Mouse (Mus musculus) kidney, postnatal 4 days (tissue): ENCODE measurements at regions not wholly inside any gene's neighbourhood (a gene's known extent, or its start where the extent isn't known, plus 50 kb on each side); places are given as distances from the start of the nearest gene placed in this dataset.

Experiments used
- DNase-seq, 2 experiments: peaks; one replicate each; pipeline ENCODE4 v3.0.0; 2021; ENCODE audit warnings: mixed read lengths in 2 of 2

DNA sequence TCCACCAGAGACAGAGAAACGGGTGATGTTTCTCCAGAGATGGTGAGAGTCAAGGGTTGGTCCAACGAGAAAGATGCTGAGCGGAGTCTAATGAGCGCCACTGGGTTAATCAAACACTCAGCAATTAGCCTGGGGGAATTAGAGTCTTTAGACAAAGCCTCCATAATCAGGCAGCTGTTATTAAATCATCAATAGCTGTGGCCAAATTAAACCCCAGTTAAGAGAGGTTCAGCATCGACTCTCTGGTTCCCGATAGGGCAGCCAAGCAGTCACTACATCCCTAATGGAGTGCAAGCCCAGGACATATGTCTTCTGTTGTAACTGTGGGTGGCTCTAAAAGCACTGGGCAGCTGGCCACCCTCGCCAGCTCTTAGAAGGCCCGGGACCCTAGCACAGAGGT, 216.9 kb downstream of the Cryba4 start:
- DNase-seq, result no peak

DNA sequence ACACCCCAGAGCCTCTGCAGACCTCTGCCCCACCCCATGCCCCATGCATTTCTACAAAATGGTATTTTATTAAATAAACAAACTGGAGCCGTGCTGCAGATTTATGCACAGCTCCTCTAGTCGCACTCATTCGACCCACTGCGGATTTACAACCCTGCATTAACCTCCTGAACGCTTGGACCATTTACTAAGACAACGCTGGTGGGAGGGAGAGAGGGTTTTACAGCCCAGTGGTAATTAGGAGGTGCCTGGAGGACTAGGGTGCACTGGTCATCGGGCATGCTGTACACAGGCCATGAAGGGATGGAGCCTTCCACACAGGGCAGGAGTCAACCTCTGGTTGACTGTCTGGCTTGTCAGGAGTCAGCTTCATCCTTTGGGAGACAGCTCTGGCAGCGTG, 215.2 kb downstream of the Cryba4 start:
- DNase-seq, result peak in 1 of 2 experiments; percentile 10

DNA sequence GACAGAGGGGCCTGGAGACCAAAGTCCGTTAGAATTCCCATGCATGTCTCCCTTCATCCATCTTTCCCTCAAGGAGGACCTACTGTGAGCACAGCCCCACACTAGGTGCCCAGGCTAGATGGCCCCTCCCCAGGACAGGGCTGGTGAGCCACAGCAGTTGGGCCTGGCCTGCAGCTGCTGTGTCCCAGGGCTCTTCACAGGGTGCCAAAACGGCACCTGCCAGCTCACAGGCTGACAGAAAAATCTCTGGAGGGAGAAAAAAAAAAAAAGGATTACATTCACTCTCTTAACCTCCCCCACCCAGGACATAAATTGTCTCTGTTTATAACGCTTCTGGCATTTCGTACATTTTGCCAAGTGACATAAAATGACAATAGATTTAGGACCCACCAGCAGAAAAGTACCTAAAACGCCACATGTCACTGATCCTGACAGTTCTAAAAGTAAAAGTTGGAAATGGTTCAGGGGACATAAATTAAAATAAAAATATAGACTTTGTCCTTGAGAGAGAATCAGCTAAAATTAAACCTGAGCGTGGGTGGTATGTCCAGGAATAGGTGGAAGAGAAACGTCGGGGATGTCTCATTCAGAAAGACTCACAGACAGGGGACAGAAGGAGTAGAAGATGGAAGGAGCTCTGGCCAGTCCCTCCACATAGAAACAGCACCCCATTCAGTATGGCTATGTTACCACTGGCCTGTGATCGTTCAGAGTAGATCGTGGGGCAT, 212.5 kb downstream of the Cryba4 start:
- DNase-seq, result no peak

DNA sequence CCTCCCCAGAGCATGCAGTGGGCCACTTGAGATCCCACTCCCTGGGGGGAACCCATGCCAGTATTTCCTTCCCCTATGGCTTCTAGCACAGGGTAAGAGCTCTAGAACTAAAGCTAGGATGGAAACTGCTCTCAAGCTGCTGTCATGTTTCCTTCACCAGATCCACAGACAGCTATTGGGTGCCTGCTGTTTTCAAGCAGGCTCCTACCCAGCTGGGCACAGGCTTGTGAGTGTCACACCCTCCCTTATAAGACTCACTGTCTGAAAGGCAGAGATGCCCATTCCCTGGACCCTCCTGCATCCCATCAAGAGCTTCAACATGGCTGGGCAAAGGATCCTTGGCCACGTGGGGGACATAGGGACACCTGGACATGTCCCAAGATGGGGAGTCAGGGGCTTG, 211.6 kb downstream of the Cryba4 start:
- no peak for DNase-seq

DNA sequence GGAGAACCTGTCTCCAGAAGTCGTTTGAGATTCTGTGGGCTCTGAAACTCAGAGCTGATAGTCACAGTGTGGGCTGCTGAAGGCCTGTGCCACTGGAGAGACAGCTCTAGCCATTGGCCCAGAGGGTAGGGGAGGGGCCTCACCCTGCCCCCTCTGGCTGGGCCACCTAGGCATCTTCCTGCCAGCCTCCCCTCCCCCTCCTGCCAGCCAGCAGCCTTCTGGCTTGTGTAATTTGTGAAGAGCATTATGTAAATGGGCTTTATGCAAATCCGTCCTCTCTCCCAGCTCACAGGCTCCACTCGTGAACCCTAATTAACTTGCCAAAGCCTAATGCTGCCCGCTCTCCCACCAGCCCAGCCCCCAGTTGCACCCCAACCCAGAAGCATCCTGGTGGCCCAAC, 211.0 kb downstream of the Cryba4 start:
- DNase-seq, result no peak

DNA sequence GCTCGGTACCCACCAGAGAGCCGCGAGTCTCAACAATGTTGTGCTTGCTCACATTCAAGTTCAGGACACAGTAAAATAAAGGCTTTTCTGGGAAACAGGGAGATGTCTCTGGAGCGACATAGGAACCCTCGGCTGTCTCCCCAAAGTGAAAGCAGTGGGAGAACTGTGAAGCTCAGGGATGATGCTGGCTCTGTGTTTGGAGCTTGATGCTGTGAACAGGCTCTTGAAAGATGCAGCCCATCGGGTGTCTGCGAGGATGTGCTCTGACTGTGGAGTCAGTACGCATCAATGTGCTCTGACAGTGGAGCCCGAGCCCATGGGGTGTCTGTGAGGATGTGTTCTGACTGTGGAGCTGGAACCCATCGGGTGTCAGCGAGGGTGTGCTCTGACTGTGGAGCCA, 210.1 kb downstream of the Cryba4 start:
- DNase-seq, result no peak

DNA sequence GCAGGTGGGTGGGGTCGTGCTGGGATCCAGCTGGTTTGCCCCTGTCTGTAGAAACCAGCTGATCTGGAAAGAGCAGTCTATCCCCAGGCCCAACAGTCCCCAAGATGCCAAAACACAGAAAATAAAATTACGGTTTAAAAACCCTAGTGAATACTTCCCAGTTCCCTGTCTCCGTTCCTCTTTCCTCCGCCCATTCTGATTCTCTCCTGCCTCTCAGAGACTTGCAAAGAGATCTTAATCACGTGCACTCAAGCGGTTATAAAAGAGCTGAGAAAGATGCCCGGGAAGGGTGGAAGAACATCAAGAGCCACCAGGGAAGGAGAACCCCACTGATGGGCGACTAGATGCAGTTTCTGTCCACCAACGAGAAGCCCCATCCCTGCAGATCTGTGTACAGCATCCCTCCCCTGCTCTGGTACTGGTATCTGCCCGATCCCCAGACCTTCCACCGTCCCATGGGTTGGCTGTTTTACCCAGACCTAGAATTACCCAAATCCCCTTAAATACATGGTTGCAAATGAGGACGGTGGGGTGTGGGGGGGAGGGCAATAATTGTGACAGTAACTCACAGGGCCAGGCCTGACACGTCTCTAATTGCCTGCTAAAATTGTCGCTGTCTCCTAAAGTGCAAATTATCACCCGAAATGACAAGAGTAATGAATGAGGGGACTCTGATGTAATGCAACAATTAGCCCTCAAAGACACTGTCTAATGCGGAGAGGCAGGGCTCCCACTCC, 202.1 kb downstream of the Cryba4 start:
- no peak for DNase-seq

DNA sequence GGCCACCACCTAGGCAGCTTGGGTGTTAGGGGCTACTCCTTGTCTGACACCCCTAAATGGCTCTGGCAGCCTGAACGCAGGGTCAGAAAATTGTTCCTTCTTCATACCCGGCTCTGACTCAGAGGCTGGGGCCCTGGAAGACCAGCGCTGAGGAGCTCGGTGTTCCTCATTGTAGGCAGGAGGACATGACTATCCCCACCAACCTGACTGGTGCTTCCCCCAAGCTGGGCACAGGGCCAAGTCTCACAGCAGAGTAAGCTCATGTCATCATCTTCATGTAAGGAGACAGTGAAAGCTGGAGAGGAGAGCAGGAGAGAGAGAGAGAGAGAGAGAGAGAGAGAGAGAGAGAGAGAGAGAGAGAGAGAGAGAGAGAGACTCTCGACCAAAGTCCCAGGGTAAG, 201.4 kb downstream of the Cryba4 start:
- peak; percentile 20 to 32 for DNase-seq

DNA sequence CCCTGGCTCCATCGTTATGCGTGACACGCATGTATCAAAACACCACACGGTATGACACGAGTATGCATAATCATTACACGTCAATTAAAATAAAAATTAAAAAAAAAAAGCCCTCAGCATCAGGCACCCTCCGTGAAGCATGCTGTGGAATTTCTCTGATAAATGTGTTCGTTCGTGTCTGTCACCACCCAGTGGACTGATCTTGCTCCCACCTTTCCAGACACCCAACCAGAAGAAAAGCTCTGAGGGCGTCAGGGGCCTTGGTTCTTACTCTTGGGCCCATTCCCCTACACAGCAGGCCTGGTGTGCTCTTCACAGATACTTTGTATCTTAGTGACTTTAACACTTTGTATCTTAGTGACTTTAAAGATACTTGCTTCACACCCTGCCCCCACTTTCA, 200.5 kb downstream of the Cryba4 start:
- no peak for DNase-seq

DNA sequence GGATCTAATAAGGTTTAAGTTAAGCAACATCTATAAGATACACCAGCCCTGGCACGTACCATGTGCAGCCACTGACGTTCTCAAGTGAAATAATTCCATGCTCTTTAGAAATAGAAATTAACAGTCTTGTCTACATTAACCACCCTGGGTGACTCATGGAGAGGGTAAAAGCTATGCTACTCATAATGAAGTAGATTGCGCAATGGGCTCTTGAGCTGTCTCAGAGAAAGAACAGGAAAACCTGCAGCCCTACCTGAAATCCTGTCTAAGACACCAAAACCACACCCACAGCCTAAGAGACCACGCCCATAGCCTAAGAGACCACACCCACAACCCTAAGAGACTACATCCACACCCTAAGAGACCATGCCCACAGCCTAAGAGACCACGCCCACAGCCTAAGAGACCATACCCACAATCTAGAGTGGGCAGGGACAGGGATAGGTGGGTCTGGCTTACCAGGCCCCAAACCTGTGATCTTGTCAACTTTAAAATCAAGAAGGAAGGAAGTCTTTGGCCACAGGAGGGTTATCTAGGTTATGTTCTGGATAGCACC, 198.6 kb downstream of the Cryba4 start:
- no peak for DNase-seq

DNA sequence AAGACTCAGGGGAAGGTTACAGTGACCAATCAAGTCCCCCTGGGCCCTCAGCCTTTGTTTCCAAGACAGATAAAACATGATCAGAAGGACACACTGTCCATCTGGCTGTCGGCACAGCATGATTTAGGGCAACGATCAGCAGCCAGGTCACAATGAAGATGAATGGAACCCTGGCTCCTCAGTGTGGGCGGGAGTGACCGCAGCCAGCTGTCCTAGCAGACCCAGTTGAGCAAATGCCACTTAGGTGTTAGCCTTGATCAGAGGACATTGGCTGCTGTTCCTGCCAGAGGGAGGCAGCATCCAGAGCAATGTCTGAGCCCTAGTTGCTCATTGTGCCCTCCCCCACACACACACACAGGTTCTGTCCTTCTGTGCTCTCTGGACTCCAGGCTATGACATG, 197.3 kb downstream of the Cryba4 start:
- DNase-seq, result no peak

DNA sequence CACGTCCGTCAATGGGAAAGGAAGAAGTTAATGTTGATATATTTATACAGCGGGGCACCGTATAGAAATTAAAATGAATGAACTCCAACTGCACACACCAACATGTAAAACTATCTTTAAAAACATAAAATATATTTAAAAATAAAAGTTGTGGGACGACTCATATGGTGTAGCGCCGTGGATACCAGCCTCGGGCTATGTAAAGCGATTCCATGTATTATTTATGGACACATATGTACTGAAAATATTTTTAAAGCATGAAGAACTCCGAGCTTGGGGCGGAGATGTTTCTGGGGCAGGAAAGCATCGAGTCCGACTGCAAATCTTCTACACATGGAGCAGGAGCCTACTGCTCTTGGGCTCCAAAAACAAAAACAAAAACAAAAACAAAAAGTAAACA, 182.4 kb downstream of the Cryba4 start:
- no peak for DNase-seq

DNA sequence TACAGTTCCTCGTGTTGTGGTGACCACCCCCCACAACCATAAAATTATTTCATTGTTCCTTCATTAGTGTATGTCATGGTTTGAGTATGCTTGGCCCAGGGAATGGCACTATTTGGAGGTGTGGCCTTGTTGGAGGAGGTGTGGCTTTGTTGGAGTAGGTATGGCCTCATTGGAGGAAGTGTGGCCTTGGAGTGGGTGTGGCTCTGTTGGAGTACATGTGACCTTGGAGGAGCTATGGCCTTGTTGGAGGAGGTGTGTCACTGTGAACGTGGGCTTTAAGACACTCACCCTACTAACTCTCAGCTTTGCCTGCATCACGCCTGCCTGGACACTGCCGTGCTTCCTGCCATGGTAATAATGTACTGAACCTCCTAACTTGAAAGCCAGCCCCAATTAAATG, 179.9 kb downstream of the Cryba4 start:
- DNase-seq, result no peak

DNA sequence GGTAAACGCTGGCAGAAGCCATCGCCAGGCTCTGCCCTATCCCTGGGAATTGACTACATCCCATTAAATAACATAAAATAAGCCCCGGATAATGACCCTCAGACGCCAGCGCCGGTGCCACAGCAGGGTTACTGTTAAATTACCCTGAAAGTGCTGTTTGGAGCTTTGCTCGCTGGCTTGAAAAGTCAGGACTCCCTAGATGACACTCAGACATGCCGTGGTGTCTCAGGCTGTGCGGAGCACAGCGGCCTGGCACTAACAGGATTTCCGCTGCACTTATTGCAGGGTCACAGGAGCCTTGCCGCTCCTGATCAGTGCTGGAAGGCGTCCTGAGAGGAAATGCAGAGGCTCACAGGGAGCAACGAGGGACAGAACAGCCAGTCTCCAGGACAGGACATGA, 175.2 kb downstream of the Cryba4 start:
- peak in 1 of 2 experiments; percentile 25 for DNase-seq

DNA sequence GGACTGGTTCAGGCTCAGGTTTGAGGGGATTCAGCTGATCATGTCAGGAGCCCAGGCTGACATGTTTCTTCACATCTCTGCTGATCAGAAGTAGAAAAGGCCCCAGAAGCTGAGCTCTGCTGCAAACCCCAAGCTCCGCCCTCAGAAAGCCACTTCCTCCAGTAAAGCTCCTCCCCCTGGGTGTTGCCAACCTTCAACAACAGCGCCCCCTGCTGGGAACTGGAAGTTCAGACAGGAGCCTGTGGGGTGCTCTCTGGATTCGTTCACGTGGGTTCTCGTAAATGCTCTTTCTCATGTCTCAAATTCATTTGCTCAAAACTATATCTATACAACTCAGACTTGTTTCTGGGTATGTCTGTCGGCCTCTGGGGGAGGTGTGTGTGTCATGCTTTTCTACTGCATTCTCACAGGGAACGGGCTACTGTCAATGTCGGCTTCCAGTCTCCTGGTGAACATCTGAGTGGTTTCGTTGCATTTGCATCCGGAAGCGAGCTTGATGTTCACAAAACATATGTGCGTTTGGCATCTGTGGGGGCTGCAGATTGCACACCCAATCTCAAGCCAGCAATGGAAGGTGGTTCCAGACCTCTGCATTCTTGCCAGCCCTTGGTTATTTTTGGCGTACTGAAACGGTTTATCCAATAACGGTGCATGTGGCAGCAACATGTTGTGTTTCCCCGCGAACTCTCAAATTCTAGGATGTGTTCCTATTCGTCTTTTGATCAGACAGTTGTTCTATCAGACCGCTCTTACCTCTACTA, 174.3 kb downstream of the Cryba4 start:
- peak; percentile 60 to 69 for DNase-seq

DNA sequence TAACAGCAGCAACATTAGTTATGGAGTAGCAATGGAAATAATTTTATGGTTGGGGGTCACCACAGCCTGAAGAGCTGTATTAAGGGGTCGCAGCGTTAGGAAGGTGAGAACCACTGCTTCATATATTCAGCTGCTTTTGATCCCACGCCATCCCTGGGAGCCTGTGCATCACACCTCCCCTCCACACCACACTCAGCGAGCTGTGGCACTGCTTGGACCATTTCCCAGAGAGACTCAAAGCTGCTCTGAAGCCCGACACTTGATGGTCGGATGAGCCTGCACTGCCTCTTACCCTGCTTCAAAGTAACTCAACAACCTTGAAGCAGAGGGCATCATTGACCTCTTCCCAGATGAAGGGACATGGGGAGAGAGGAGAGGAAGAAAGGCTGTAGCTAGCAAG, 171.3 kb downstream of the Cryba4 start:
- DNase-seq, result no peak

DNA sequence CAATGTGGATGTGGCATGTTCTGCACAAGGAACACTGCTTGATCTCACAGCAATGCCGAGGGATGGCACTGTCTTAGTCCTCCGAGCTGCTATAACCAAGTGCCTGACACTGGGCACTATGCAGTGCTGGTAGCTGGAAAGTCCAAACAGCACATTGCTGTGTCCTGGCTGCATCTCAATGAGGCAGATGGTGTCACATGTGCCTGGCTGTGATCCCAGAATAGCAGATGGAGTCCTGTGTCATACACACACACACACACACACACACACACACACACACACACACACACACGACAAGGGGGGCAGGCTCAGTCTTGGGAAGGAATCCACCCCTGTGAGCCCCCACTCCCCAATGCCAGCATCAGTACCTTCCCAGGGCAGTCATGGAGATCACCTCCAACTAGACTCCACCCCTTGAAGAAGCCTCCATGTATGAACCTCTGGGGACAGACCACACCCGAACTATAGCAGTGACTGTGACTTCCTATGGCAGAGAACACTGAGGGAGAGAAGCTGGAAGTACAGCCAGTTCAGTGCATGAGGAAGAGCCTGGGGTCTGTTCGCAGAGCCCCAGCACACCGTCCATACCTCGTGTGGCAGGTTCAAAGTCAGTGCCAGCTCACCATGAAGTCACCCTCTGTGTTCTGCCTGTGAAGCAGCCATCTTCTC, 160.3 kb downstream of the Cryba4 start:
- peak; percentile 68 to 72 for DNase-seq

DNA sequence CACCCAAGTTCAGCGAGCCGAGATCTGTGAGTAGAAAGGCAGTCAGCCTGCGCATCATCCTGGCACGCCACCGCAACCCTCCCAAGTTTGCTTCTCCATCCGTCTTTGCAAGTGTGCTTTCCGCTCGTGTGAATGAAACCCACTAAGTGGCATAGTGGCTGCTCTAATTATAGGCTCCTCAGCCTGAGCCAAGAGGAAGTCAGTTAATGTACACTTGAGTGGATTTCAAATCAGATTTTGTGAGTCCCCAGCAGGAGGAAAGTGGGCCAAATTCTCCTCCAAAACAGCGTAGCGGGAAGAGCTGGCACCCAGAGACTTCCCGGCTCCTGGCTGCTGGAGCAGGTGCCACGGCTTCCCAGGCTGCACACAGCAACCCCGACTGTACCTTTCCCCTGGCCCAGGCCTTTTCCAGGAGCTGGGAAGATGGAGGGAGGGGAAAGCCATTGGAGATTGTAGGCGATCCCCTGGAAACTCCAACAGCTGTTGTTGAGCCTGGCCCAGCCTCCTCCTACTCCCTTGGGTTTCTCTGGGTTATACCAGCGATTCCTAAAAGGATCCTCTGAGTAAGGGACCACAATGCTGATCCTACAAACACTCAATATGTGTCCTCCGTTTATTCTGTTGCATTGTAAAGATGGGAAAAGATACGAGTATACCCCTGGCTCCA, 158.3 kb downstream of the Cryba4 start:
- DNase-seq, result no peak

DNA sequence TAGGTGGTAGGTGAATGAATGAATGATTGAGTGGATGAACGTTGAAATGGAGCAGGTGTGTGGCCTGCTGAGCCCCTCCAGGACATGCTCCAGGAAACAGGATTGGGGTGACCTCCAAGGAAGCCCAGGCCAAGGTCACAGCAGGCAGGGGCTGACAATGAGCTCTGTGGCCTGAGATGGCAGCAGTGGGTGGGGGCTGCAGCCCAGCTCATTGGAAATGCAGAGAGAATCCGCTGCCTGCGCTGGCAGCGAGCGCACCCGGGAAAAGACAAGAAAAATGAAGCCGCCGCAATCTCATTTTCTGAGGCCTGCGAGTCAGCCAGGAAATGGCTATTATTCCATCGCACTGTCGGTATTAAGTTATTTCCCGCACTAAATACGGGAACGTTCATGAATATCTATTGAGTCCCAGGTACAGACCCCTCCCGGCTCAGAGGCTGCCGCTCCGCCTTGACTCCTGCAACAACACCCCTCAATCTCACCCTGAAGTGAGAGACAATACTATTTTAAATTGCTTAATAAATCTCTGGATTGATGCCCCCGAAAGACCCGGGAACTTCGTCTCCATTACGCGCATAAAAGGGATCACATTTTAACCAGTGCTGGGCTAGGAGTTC, 153.7 kb downstream of the Cryba4 start:
- no peak for DNase-seq

DNA sequence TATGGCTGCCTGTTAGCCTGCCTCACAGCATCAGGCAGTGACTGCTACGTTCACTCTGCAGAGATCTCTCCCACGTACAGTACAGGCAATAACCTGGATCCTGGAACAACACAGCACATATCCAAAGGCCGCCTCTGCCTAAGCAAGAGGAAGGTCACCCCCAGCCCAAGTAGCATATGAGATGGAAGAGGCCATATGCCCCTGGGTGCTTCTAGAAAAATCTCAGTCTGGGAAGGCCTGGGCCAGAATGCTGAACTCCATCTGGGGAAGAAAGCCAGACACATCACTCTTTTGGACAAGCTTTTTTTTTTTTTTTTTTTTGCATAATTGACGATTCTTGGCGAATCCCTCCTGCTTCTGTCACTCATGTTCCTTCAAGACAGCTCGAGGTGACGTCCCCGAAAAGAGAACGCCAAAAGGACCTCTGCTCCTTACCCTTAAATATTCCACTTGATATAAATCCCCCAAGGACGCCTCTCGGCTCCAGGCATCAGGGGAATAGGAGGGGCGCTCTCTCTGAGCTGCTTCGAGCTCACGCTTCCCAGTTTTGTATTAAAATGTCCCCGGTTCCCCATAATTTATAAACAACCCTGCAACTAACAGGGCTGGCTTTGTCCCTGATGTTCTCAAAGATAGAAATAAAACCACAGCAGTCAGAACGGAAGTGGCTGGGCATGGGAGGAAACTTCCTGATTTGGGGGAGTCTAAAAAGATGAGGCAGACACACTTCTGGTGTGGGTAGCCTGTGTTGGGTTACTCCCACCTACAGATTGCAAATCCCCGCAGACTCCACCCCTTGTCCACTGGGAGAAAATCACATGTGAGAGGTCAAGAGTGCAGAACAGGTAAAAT, 150.4 kb downstream of the Cryba4 start:
- DNase-seq, result peak; percentile 25 to 42
